Mouse (Mus musculus): ENCODE measurements around the gene Sec14l1.

DNA sequence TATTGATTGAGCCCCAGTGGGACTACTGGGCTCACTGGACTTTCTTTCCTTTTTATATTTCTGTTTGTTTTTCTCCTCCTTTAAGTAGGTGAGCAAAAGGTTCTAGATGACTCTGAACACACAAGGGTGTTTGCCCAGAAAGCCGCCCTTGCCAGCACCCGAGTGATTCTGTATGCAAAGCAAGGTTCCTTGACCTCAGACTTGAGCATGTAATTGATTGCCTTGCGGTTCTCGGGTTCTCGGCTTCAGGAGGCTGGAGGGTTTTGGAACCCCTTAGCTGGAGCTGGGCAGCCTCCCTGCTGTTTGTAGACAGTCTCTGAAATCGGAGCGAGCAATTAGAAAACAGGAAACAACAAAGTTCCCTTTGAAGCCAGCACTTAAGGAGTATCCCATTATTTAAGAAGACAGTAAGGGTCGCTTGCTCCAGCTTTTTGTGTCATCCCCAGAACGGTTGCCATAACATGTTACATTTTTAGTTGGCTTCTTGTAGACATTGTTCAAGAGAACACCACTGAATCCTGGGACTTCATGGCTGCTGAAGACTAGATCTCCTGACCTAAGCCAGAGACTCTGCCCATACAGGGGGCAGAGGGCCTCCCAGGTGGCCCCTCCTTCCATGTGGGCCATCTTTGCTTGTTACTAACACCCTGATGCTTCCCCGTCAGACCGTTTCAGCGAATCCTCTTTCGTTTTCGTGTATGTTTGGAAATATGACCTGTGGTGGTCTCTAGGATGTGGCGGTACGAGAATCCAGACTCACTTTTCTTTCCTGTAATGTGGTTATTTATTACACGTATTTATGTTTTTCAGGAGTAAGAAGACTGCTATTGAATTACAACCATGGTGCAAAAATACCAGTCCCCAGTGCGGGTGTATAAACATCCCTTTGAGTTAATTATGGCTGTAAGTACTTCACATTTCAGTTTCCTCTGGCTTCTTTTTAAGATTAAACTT lies 1.7 kb downstream of the Sec14l1 start:
- TF ChIP-seq POLR2A (IDR thresholded peaks at IDR 0.05; ENCODE audit: borderline replicate concordance, control insufficient read depth, low read depth, low read length) = no peak
- no peak for TF ChIP-seq CTCF (IDR thresholded peaks at IDR 0.05; ENCODE audit: control insufficient read depth, insufficient read depth, low read length)
